In genomic region chr13:112327511-112327910, GRCm38 (mm10) we compare ENCODE assay signal across 11 mouse cellular contexts. TPM values are rescaled to one million over a fixed set of nuclear protein-coding genes. Genes with fewer than 3 reads are reported as not detected.
A peak's percentile ranks its signal among the peaks of the same experiment; 100 is the strongest.
DNase-seq lines count a peak whose midpoint lies in the region; ATAC-seq and TF ChIP-seq lines count a peak whose summit lies in the region.
"Had no signal": no experiment of that assay in that cellular context is flagged by ENCODE, and none has a peak within 500 bp of the region (broad histone marks: within the 10 kb centered on the region; RNA-seq: fewer than 3 reads in every experiment).

No protein-coding gene starts in this region.

- H3K4me3 ChIP-seq in kidney, adult 2 months (ENCODE audit: insufficient read depth, low read depth, low read length), result no peak overlapping the region
- H3K4me3 ChIP-seq in midbrain, postnatal 0 days (ENCODE audit: low read depth, low read length), result no peak overlapping the region
- no peak overlapping the region for H3K4me3 ChIP-seq in midbrain, embryonic 15.5 days
- no peak overlapping the region for H3K4me3 ChIP-seq in stomach, embryonic 16.5 days (replicated peaks; ENCODE audit: low read length)
- H3K4me3 ChIP-seq: hindbrain, embryonic 12.5 days; layer of hippocampus, adult 2 months had no signal

- no peak overlapping the region for H3K27ac ChIP-seq in kidney, adult 2 months (ENCODE audit: insufficient read depth, low read depth, low read length)
- no peak overlapping the region for H3K27ac ChIP-seq in midbrain, postnatal 0 days (ENCODE audit: low read depth, low read length)
- H3K27ac ChIP-seq in midbrain, embryonic 15.5 days, result no peak overlapping the region
- peak overlapping the region; percentile 36; the same call in 1 of the 2 replicates for H3K27ac ChIP-seq in stomach, embryonic 16.5 days (ENCODE audit: low read length)
- H3K27ac ChIP-seq: layer of hippocampus, adult 2 months had no signal

- H3K4me1 ChIP-seq in kidney, adult 2 months (ENCODE audit: control insufficient read depth, insufficient read depth, low read length), result peaks cover 3% of the 10 kb centered on the region; the same call in 1 of the 2 replicates
- peaks cover 8% of the 10 kb centered on the region for H3K4me1 ChIP-seq in midbrain, postnatal 0 days (ENCODE audit: insufficient read depth, low read length)
- H3K4me1 ChIP-seq in midbrain, embryonic 15.5 days, result peaks cover 25% of the 10 kb centered on the region
- peaks cover 13% of the 10 kb centered on the region for H3K4me1 ChIP-seq in stomach, embryonic 16.5 days (ENCODE audit: control insufficient read depth, insufficient read depth, low read length)

- no peak for TF ChIP-seq CTCF in kidney, adult 2 months (conservative IDR thresholded peaks at IDR 0.05; ENCODE audit: insufficient read depth, insufficient read length, low read depth, low read length)
- no peak for TF ChIP-seq CTCF in midbrain, postnatal 0 days (IDR thresholded peaks at IDR 0.05)

- H3K27me3 ChIP-seq in kidney, adult 2 months (replicated peaks; ENCODE audit: control insufficient read depth, insufficient read depth, low read length), result no peaks in the 10 kb centered on the region
- H3K27me3 ChIP-seq in midbrain, postnatal 0 days (ENCODE audit: insufficient read depth, low read length), result no peaks in the 10 kb centered on the region
- no peaks in the 10 kb centered on the region for H3K27me3 ChIP-seq in midbrain, embryonic 15.5 days (replicated peaks)
- H3K27me3 ChIP-seq in stomach, embryonic 16.5 days (ENCODE audit: control insufficient read depth, insufficient read depth, low read length), result no peaks in the 10 kb centered on the region
- H3K27me3 ChIP-seq: hindbrain, embryonic 12.5 days had no signal

- TF ChIP-seq POLR2A in kidney, adult 2 months (IDR thresholded peaks at IDR 0.05; ENCODE audit: low read depth, low read length), result no peak

- DNase-seq in adrenal gland, adult 2 months, result peak; percentile 36
- no peak for DNase-seq in adrenal gland, postnatal 4 days (ENCODE audit: low spot score in 2 of 2)
- DNase-seq in kidney, adult 2 months, result peak; percentile 39
- DNase-seq in kidney, adult 11 months, result no peak
- DNase-seq in midbrain, postnatal 0 days (ENCODE audit: low spot score), result peak; percentile 6

- H3K4me2 ChIP-seq in midbrain, postnatal 0 days (ENCODE audit: low read depth, low read length, poor library complexity, severe bottlenecking), result no peak overlapping the region
- H3K4me2 ChIP-seq in midbrain, embryonic 15.5 days, result no peak overlapping the region
- no peak overlapping the region for H3K4me2 ChIP-seq in stomach, embryonic 16.5 days (ENCODE audit: low read depth, low read length)
- H3K4me2 ChIP-seq: hindbrain, embryonic 12.5 days had no signal

- 17% methylated on average over 4 of the region's 4 CpGs for WGBS in kidney, adult 2 months
- WGBS in midbrain, postnatal 0 days, result 56% methylated on average over 4 of the region's 4 CpGs
- 67% methylated on average over 4 of the region's 4 CpGs for WGBS in midbrain, embryonic 15.5 days
- 20% methylated on average over 4 of the region's 4 CpGs for WGBS in stomach, embryonic 16.5 days

- no peak for ATAC-seq in midbrain, postnatal 0 days (ENCODE audit: low FRiP score)
- no peak for ATAC-seq in midbrain, embryonic 15.5 days (replicated peaks)
- no peak for ATAC-seq in stomach, embryonic 16.5 days (ENCODE audit: insufficient read depth, low FRiP score)
- ATAC-seq in cerebellum, adult (ENCODE audit: insufficient number of reproducible peaks, low FRiP score, low TSS enrichment), result no peak
- ATAC-seq: activated CD4-positive, CD25-positive, alpha-beta regulatory T cell, adult 4 months had no signal

- H3K9ac ChIP-seq in midbrain, postnatal 0 days (replicated peaks; ENCODE audit: low read length, poor library complexity, severe bottlenecking), result no peak overlapping the region
- no peak overlapping the region for H3K9ac ChIP-seq in midbrain, embryonic 15.5 days
- H3K9ac ChIP-seq in stomach, embryonic 16.5 days (ENCODE audit: low read length), result no peak overlapping the region
- H3K9ac ChIP-seq: hindbrain, embryonic 12.5 days had no signal

- no peaks in the 10 kb centered on the region for H3K36me3 ChIP-seq in kidney, adult 2 months (ENCODE audit: control insufficient read depth, insufficient read depth, low read length)
- H3K36me3 ChIP-seq in midbrain, postnatal 0 days (ENCODE audit: insufficient read depth, low read length), result peaks cover 7% of the 10 kb centered on the region
- H3K36me3 ChIP-seq in midbrain, embryonic 15.5 days (replicated peaks), result no peaks in the 10 kb centered on the region
- H3K36me3 ChIP-seq in stomach, embryonic 16.5 days (ENCODE audit: control insufficient read depth, insufficient read depth, low read length), result no peaks in the 10 kb centered on the region
- H3K36me3 ChIP-seq: hindbrain, embryonic 12.5 days had no signal

- H3K9me3 ChIP-seq in midbrain, postnatal 0 days (ENCODE audit: low read length), result no peaks in the 10 kb centered on the region
- no peaks in the 10 kb centered on the region for H3K9me3 ChIP-seq in midbrain, embryonic 15.5 days
- H3K9me3 ChIP-seq in stomach, embryonic 16.5 days (replicated peaks; ENCODE audit: control insufficient read depth, low read length), result no peaks in the 10 kb centered on the region
- H3K9me3 ChIP-seq: hindbrain, embryonic 12.5 days had no signal

RNA-seq across cellular contexts. Expression of gene Ankrd55, which starts 39.3 kb away (rescaled TPM):
- total RNA-seq in adrenal gland, adult 2 months (2021), result 10 to 100 TPM in 1 of 2 experiments, 1 to 10 TPM in 1; 1.5 to 14.0 TPM
- polyA plus RNA-seq in adrenal gland, adult 2 months (2012; rRNA removed), result 1.9 and 4.2 TPM in 2 replicates
- total RNA-seq in adrenal gland, postnatal 4 days (2021), result 1 to 10 TPM; 3.6 to 4.3 TPM
- polyA plus RNA-seq in kidney, adult 2 months (2012; rRNA removed), result 0.08 TPM in 2 replicates
- 21.2 and 24.4 TPM in 2 replicates for total RNA-seq in midbrain, postnatal 0 days (2014; rRNA removed)
- polyA plus RNA-seq in midbrain, postnatal 0 days (2015; fragmentation: Nextera tagmentation; extraction: Ambion mirVana), result 10.2 and 11.7 TPM in 2 replicates
- 7.3 and 8.9 TPM in 2 replicates for polyA plus RNA-seq in midbrain, embryonic 15.5 days (2015; fragmentation: Nextera tagmentation; extraction: Ambion mirVana)
- 0.39 and 0.46 TPM in 2 replicates for polyA plus RNA-seq in stomach, embryonic 16.5 days (2015; fragmentation: Nextera tagmentation; extraction: Ambion mirVana)

Comparison
In these comparisons a context has a peak if more than half of its experiments do, and no peak if none do; other contexts are left out.
1. DNase-seq: peak in adrenal gland, adult 2 months (single experiment), kidney, adult 2 months (single experiment) and midbrain, postnatal 0 days (single experiment); none in adrenal gland, postnatal 4 days (0 of 2) and kidney, adult 11 months (single experiment).